Mouse (Mus musculus): ENCODE data around the gene Il13.

Il13 gene

DNA sequence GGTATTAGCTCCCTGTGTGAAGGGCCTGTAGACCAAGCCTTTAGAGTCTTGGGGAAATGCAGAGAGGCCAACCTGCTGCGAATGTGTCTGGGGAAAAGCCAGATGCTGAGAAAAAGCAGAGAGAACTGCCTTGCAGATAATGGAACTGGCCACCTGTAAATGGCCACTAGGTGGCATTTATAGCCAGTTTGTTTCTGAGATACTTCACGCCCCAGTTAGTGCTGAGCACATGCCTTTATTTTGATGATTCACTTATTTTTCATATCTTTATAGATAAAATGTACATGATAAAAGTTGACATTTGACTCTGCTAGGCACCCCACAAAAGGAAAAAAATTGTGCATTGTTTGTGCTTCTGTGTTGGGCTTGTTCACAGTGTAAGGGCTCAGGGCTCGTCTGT is 49.7 kb downstream of the Il13 start:
- DNase-seq (ENCODE audit: low read depth, low spot score) = no peak

DNA sequence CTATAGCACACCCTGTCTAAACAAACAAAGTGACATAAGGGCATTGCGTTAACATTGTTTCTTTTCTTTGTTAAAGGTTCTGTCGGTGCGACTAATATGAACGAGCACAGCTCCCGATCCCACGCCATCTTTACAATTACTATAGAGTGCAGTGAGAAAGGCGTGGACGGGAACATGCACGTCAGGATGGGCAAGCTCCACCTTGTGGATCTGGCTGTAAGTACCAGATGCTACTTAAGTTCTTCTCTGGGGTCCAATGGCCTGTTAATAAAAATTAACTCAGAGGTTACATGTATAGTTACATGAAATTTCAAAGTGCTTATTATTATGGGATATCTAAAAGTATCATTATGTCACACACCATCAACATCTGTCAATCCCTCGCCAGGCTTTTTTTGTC is 51.4 kb downstream of the Il13 start:
- no peak for DNase-seq (ENCODE audit: low read depth, low spot score)
